Mouse (Mus musculus): ENCODE data around the gene Adcy1. TPM values are rescaled to one million over a fixed set of nuclear protein-coding genes. Genes with fewer than 3 reads are reported as not detected.

Adcy1 gene
- total and polyA plus RNA-seq, 3 experiments = 1.2 to 2.3 (median 1.6) TPM

- Histone ChIP-seq H3K27me3 (ENCODE audit: control insufficient read depth, insufficient read depth, low read length) (no peaks in the 10 kb centered on the region), H3K79me2 (replicated peaks; ENCODE audit: control insufficient read depth, insufficient read depth, low read length) (no peaks in the 10 kb centered on the region), H3K36me3 (ENCODE audit: control insufficient read depth, insufficient read depth, low read length) (no peaks in the 10 kb centered on the region), H3K27ac (no peak overlapping the region), H3K4me3 (no peak overlapping the region), H3K9ac (ENCODE audit: low read depth, low read length) (no peak overlapping the region), H3K4me1 (ENCODE audit: control insufficient read depth, insufficient read depth, low read length) (no peaks in the 10 kb centered on the region)
- DNase-seq = no peak
- intact Hi-C loops (cut with DNase I) = no loop called here
- TF ChIP-seq EP300 (IDR thresholded peaks at IDR 0.05; ENCODE audit: insufficient read depth, low read depth, low read length) (no peak), CTCF (IDR thresholded peaks at IDR 0.05) (no peak), POLR2A (IDR thresholded peaks at IDR 0.05; ENCODE audit: insufficient read depth, low read depth, low read length) (no peak)
- WGBS = 54% methylated on average over 10 of the region's 10 CpGs
Observed at GRCm38 (mm10) chr11:7198481-7199256, 135.4 kb downstream of the Adcy1 start.

DNA sequence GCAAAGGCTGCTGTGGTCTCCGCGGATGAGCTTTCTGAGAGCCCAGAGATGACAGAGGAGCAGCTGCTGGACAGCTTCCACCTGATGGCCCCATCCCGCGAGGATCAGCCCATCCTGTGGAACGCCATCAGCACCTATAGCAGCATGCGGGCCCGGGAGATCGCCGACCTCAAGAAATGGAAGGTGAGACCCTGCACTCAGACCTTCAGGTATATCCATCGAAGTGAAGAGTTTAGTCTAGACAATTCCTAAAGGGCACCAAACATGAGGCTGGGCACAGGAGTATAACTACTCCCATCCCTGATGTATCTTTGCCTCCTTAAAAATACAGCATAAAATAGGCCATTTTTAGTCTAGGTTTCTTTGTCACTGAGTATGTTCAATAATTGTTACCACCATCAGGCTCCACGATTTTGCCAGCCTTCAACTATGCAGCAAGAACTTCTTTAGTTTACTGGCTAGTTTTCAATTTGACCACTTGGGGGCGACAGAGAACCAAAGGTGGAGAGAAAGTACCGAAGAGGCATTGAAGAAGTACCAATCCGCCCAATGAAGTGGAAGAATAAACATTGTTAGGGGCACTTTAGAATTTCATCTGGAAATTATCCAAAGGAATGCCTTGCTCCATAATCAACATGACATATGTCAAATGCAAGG lies 136.6 kb downstream of the Adcy1 start:
- intact Hi-C loops (cut with DNase I) = no loop called here
- 44% methylated on average over 14 of the region's 14 CpGs for WGBS
- no peak for DNase-seq
- Histone ChIP-seq H3K4me1 (ENCODE audit: control insufficient read depth, insufficient read depth, low read length) (no peaks in the 10 kb centered on the region), H3K27me3 (ENCODE audit: control insufficient read depth, insufficient read depth, low read length) (no peaks in the 10 kb centered on the region), H3K9ac (ENCODE audit: low read depth, low read length) (no peak overlapping the region), H3K36me3 (ENCODE audit: control insufficient read depth, insufficient read depth, low read length) (no peaks in the 10 kb centered on the region), H3K27ac (no peak overlapping the region), H3K79me2 (replicated peaks; ENCODE audit: control insufficient read depth, insufficient read depth, low read length) (no peaks in the 10 kb centered on the region), H3K4me3 (no peak overlapping the region)
- no peak for TF ChIP-seq POLR2A (IDR thresholded peaks at IDR 0.05; ENCODE audit: insufficient read depth, low read depth, low read length)
- TF ChIP-seq CTCF (IDR thresholded peaks at IDR 0.05) = peak; percentile 93

DNA sequence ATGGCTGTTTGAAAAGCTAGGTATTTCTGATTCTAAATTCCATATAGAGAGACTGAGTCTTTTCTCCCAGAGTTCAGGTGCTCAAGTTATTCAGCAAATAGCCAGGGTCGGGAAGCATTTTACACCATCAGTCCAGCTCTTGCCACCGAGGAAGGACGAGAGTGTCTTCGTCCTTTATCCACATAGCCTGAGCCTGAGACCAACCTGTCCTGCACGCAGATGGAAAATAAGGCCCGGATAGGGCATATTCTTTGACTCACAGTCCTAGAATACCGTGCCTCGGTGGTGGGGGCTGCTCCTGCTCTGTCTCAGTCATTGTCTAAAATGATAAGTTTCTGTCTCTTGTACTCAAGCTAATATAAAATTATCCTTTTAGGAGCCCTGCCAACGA lies 137.1 kb downstream of the Adcy1 start:
- Histone ChIP-seq H3K27ac (no peak overlapping the region), H3K4me3 (no peak overlapping the region), H3K79me2 (replicated peaks; ENCODE audit: control insufficient read depth, insufficient read depth, low read length) (no peaks in the 10 kb centered on the region), H3K9ac (ENCODE audit: low read depth, low read length) (no peak overlapping the region), H3K27me3 (ENCODE audit: control insufficient read depth, insufficient read depth, low read length) (no peaks in the 10 kb centered on the region), H3K4me1 (ENCODE audit: control insufficient read depth, insufficient read depth, low read length) (no peaks in the 10 kb centered on the region), H3K36me3 (ENCODE audit: control insufficient read depth, insufficient read depth, low read length) (no peaks in the 10 kb centered on the region)
- WGBS = 70% methylated on average over 9 of the region's 9 CpGs
- no peak for DNase-seq
- TF ChIP-seq EP300 (IDR thresholded peaks at IDR 0.05; ENCODE audit: insufficient read depth, low read depth, low read length) = no peak
- intact Hi-C loops (cut with DNase I) = no loop called here

DNA sequence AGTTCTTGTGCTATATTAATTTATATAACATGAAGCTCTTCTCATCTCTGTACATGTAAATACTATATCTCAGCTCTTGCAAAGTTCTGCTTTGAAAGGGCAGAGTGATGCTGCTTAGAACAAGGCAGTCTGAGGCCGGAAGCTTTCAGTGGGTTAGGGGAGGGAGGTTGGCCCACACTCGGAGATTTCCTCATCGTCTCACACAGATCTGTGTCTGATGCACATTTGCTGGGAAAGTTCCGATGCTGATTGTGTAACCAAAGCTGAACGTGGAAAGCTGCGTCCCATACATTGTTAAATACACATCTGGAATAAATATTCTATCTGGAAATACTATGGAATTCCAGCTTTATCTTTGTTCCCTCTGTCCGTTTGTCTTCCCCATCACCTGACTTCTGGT lies 138.9 kb downstream of the Adcy1 start:
- 59% methylated on average over 7 of the region's 7 CpGs for WGBS
- Histone ChIP-seq H3K27me3 (ENCODE audit: control insufficient read depth, insufficient read depth, low read length) (no peaks in the 10 kb centered on the region), H3K79me2 (replicated peaks; ENCODE audit: control insufficient read depth, insufficient read depth, low read length) (no peaks in the 10 kb centered on the region), H3K9ac (ENCODE audit: low read depth, low read length) (no peak overlapping the region), H3K27ac (no peak overlapping the region), H3K4me3 (no peak overlapping the region), H3K36me3 (ENCODE audit: control insufficient read depth, insufficient read depth, low read length) (no peaks in the 10 kb centered on the region), H3K4me1 (ENCODE audit: control insufficient read depth, insufficient read depth, low read length) (no peaks in the 10 kb centered on the region)
- no peak for DNase-seq
- TF ChIP-seq POLR2A (IDR thresholded peaks at IDR 0.05; ENCODE audit: insufficient read depth, low read depth, low read length) (no peak), EP300 (IDR thresholded peaks at IDR 0.05; ENCODE audit: insufficient read depth, low read depth, low read length) (no peak), CTCF (IDR thresholded peaks at IDR 0.05) (no peak)
- intact Hi-C loops (cut with DNase I) = loop anchor here (2.0 kb wide), 1 partner anchor 1101 kb away; no protein-coding TSS in a partner anchor

GRCm38 (mm10) chr11:7203846-7204245 lies 140.6 kb downstream of the Adcy1 start:
- H3K79me2 ChIP-seq (replicated peaks; ENCODE audit: control insufficient read depth, insufficient read depth, low read length) = no peaks in the 10 kb centered on the region
- no peak for DNase-seq
- WGBS = 84% methylated on average over 9 of the region's 9 CpGs
- no peak overlapping the region for H3K4me3 ChIP-seq
- intact Hi-C loops (cut with DNase I) = loop anchor here (2.0 kb wide), 1 partner anchor 1099 kb away; no protein-coding TSS in a partner anchor
- TF ChIP-seq EP300 (IDR thresholded peaks at IDR 0.05; ENCODE audit: insufficient read depth, low read depth, low read length) = no peak
- TF ChIP-seq CTCF (IDR thresholded peaks at IDR 0.05) = no peak
- no peak for TF ChIP-seq POLR2A (IDR thresholded peaks at IDR 0.05; ENCODE audit: insufficient read depth, low read depth, low read length)
- H3K9ac ChIP-seq (ENCODE audit: low read depth, low read length) = no peak overlapping the region
- H3K27ac ChIP-seq = no peak overlapping the region
- no peaks in the 10 kb centered on the region for H3K4me1 ChIP-seq (ENCODE audit: control insufficient read depth, insufficient read depth, low read length)
- H3K36me3 ChIP-seq (ENCODE audit: control insufficient read depth, insufficient read depth, low read length) = no peaks in the 10 kb centered on the region
- no peaks in the 10 kb centered on the region for H3K27me3 ChIP-seq (ENCODE audit: control insufficient read depth, insufficient read depth, low read length)

- Histone ChIP-seq H3K27ac (no peak overlapping the region), H3K27me3 (ENCODE audit: control insufficient read depth, insufficient read depth, low read length) (0 out of 2 replicates have a peak, but pooled peaks cover 1% of the 10 kb centered on the region), H3K9ac (ENCODE audit: low read depth, low read length) (no peak overlapping the region), H3K79me2 (replicated peaks; ENCODE audit: control insufficient read depth, insufficient read depth, low read length) (no peaks in the 10 kb centered on the region), H3K4me1 (ENCODE audit: control insufficient read depth, insufficient read depth, low read length) (no peaks in the 10 kb centered on the region), H3K4me3 (no peak overlapping the region), H3K36me3 (ENCODE audit: control insufficient read depth, insufficient read depth, low read length) (no peaks in the 10 kb centered on the region)
- TF ChIP-seq EP300 (IDR thresholded peaks at IDR 0.05; ENCODE audit: insufficient read depth, low read depth, low read length) (0 out of 2 replicates have a peak, but pooled peaks have one; percentile 55), POLR2A (IDR thresholded peaks at IDR 0.05; ENCODE audit: insufficient read depth, low read depth, low read length) (no peak), CTCF (IDR thresholded peaks at IDR 0.05) (peak; percentile 86)
- intact Hi-C loops (cut with DNase I) = loop anchor here (1.0 to 10.0 kb wide), 5 partner anchors 624 to 1196 kb away; no protein-coding TSS in a partner anchor
- DNase-seq = peak; percentile 61 to 85
- 24% methylated on average over 6 of the region's 6 CpGs for WGBS
Observed at GRCm38 (mm10) chr11:7210343-7210742, 147.1 kb downstream of the Adcy1 start.

All from heart, adult 2 months (tissue).